Mouse (Mus musculus): ENCODE measurements around the gene Tns3. TPM values are rescaled to one million over a fixed set of nuclear protein-coding genes. Genes with fewer than 3 reads are reported as not detected.
"Not testable (repeated sequence)": the region's sequence is repeated elsewhere in the genome, so short reads cannot be mapped to it uniquely, and the experiment has no call there.

Tns3 gene
- polyA plus RNA-seq, 1 experiment from 2014 or later, result 6.8 TPM

GRCm38 (mm10) chr11:8628846-8629253 is 35.5 kb downstream of the Tns3 start:
- 75% methylated on average over 10 of the region's 10 CpGs for WGBS
- Histone ChIP-seq H3K27ac (no peak overlapping the region), H3K9ac (no peak overlapping the region), H3K4me3 (replicated peaks; ENCODE audit: low read length) (no peak overlapping the region), H3K4me1 (replicated peaks; ENCODE audit: control insufficient read depth, insufficient read depth, low read length) (peaks cover 11% of the 10 kb centered on the region; the same call in 1 of the 2 replicates), H3K27me3 (ENCODE audit: control insufficient read depth, insufficient read depth, low read length) (no peaks in the 10 kb centered on the region), H3K4me2 (replicated peaks) (no peak overlapping the region), H3K36me3 (replicated peaks; ENCODE audit: control insufficient read depth, insufficient read depth) (no peaks in the 10 kb centered on the region), H3K9me3 (ENCODE audit: control insufficient read depth, low read length) (no peaks in the 10 kb centered on the region)
- ATAC-seq (ENCODE audit: low FRiP score) (no peak), DNase-seq (ENCODE audit: low spot score) (no peak)

GRCm38 (mm10) chr11:8627156-8627555 is 37.2 kb downstream of the Tns3 start:
- H3K27ac ChIP-seq, result no peak overlapping the region
- no peak for DNase-seq (ENCODE audit: low spot score)
- no peak overlapping the region for H3K4me2 ChIP-seq (replicated peaks)
- peaks cover 25% of the 10 kb centered on the region for H3K4me1 ChIP-seq (replicated peaks; ENCODE audit: control insufficient read depth, insufficient read depth, low read length)
- H3K36me3 ChIP-seq (replicated peaks; ENCODE audit: control insufficient read depth, insufficient read depth), result no peaks in the 10 kb centered on the region
- H3K9ac ChIP-seq, result no peak overlapping the region
- ATAC-seq (ENCODE audit: low FRiP score), result no peak
- H3K9me3 ChIP-seq (ENCODE audit: control insufficient read depth, low read length), result no peaks in the 10 kb centered on the region
- 94% methylated on average over 6 of the region's 6 CpGs for WGBS
- no peak overlapping the region for H3K4me3 ChIP-seq (replicated peaks; ENCODE audit: low read length)
- peaks cover 3% of the 10 kb centered on the region; the same call in 1 of the 2 replicates for H3K27me3 ChIP-seq (ENCODE audit: control insufficient read depth, insufficient read depth, low read length)

GRCm38 (mm10) chr11:8626715-8627114 is 37.6 kb downstream of the Tns3 start:
- Histone ChIP-seq H3K27ac (no peak overlapping the region), H3K4me2 (replicated peaks) (no peak overlapping the region), H3K4me3 (replicated peaks; ENCODE audit: low read length) (no peak overlapping the region), H3K27me3 (ENCODE audit: control insufficient read depth, insufficient read depth, low read length) (peaks cover 3% of the 10 kb centered on the region; the same call in 1 of the 2 replicates), H3K36me3 (replicated peaks; ENCODE audit: control insufficient read depth, insufficient read depth) (no peaks in the 10 kb centered on the region), H3K9ac (no peak overlapping the region), H3K4me1 (replicated peaks; ENCODE audit: control insufficient read depth, insufficient read depth, low read length) (peaks cover 25% of the 10 kb centered on the region), H3K9me3 (ENCODE audit: control insufficient read depth, low read length) (no peaks in the 10 kb centered on the region)
- DNase-seq (ENCODE audit: low spot score), result no peak
- 88% methylated on average over 6 of the region's 6 CpGs for WGBS
- ATAC-seq (ENCODE audit: low FRiP score), result no peak

- H3K4me3 ChIP-seq (replicated peaks; ENCODE audit: low read length), result no peak overlapping the region
- ATAC-seq (ENCODE audit: low FRiP score) (no peak), DNase-seq (ENCODE audit: low spot score) (no peak)
- H3K4me2 ChIP-seq (replicated peaks), result no peak overlapping the region
- H3K9me3 ChIP-seq (ENCODE audit: control insufficient read depth, low read length), result no peaks in the 10 kb centered on the region
- H3K36me3 ChIP-seq (replicated peaks; ENCODE audit: control insufficient read depth, insufficient read depth), result no peaks in the 10 kb centered on the region
- H3K27ac ChIP-seq, result no peak overlapping the region
- peaks cover 25% of the 10 kb centered on the region for H3K4me1 ChIP-seq (replicated peaks; ENCODE audit: control insufficient read depth, insufficient read depth, low read length)
- H3K27me3 ChIP-seq (ENCODE audit: control insufficient read depth, insufficient read depth, low read length), result peaks cover 3% of the 10 kb centered on the region; the same call in 1 of the 2 replicates
- H3K9ac ChIP-seq, result no peak overlapping the region
- 77% methylated on average over 10 of the region's 10 CpGs for WGBS
Measured at GRCm38 (mm10) chr11:8625915-8626604, 38.3 kb downstream of the Tns3 start.

GRCm38 (mm10) chr11:8625451-8625850 is 38.9 kb downstream of the Tns3 start:
- H3K4me2 ChIP-seq (replicated peaks), result peak overlapping the region; percentile 92; the same call in 1 of the 2 replicates

GRCm38 (mm10) chr11:8624179-8624886 is 40.0 kb downstream of the Tns3 start:
- Histone ChIP-seq H3K9me3 (ENCODE audit: control insufficient read depth, low read length) (no peaks in the 10 kb centered on the region), H3K4me3 (replicated peaks; ENCODE audit: low read length) (peak overlapping the region; percentile 59), H3K9ac (peak overlapping the region; percentile 76), H3K27me3 (ENCODE audit: control insufficient read depth, insufficient read depth, low read length) (peaks cover 3% of the 10 kb centered on the region; the same call in 1 of the 2 replicates), H3K4me2 (replicated peaks) (peak overlapping the region; percentile 92), H3K4me1 (replicated peaks; ENCODE audit: control insufficient read depth, insufficient read depth, low read length) (peaks cover 25% of the 10 kb centered on the region), H3K27ac (no peak overlapping the region), H3K36me3 (replicated peaks; ENCODE audit: control insufficient read depth, insufficient read depth) (no peaks in the 10 kb centered on the region)
- under 1% methylated on average over 74 of the region's 74 CpGs for WGBS
- DNase-seq (ENCODE audit: low spot score), result peak; percentile 72
- ATAC-seq (ENCODE audit: low FRiP score), result peak; percentile 75

More at GRCm38 (mm10) chr11:8625451-8625850, 38.9 kb downstream of the Tns3 start:
- no peak overlapping the region for H3K9ac ChIP-seq
- H3K27ac ChIP-seq, result no peak overlapping the region
- ATAC-seq (ENCODE audit: low FRiP score) (no peak), DNase-seq (ENCODE audit: low spot score) (no peak)
- H3K4me3 ChIP-seq (replicated peaks; ENCODE audit: low read length), result no peak overlapping the region
- H3K4me1 ChIP-seq (replicated peaks; ENCODE audit: control insufficient read depth, insufficient read depth, low read length), result peaks cover 25% of the 10 kb centered on the region
- 62% methylated on average over 6 of the region's 6 CpGs for WGBS
- no peaks in the 10 kb centered on the region for H3K9me3 ChIP-seq (ENCODE audit: control insufficient read depth, low read length)
- peaks cover 3% of the 10 kb centered on the region; the same call in 1 of the 2 replicates for H3K27me3 ChIP-seq (ENCODE audit: control insufficient read depth, insufficient read depth, low read length)
- no peaks in the 10 kb centered on the region for H3K36me3 ChIP-seq (replicated peaks; ENCODE audit: control insufficient read depth, insufficient read depth)

- Histone ChIP-seq H3K36me3 (replicated peaks; ENCODE audit: control insufficient read depth, insufficient read depth) (no peaks in the 10 kb centered on the region), H3K27me3 (ENCODE audit: control insufficient read depth, insufficient read depth, low read length) (peaks cover 3% of the 10 kb centered on the region; the same call in 1 of the 2 replicates), H3K4me3 (replicated peaks; ENCODE audit: low read length) (peak overlapping the region; percentile 59), H3K27ac (no peak overlapping the region), H3K4me1 (replicated peaks; ENCODE audit: control insufficient read depth, insufficient read depth, low read length) (peaks cover 25% of the 10 kb centered on the region), H3K9me3 (ENCODE audit: control insufficient read depth, low read length) (no peaks in the 10 kb centered on the region), H3K9ac (peak overlapping the region; percentile 76), H3K4me2 (replicated peaks) (peak overlapping the region; percentile 92)
- ATAC-seq (ENCODE audit: low FRiP score) (no peak), DNase-seq (ENCODE audit: low spot score) (no peak)
- WGBS, result 6% methylated on average over 20 of the region's 20 CpGs
Measured at GRCm38 (mm10) chr11:8623852-8624178, 40.5 kb downstream of the Tns3 start.

GRCm38 (mm10) chr11:8622668-8623067 is 41.7 kb downstream of the Tns3 start:
- 43% methylated on average over 6 of the region's 6 CpGs for WGBS
- Histone ChIP-seq H3K4me2 (replicated peaks) (peak overlapping the region; percentile 92; the same call in 1 of the 2 replicates), H3K9me3 (ENCODE audit: control insufficient read depth, low read length) (no peaks in the 10 kb centered on the region), H3K27ac (no peak overlapping the region), H3K4me3 (replicated peaks; ENCODE audit: low read length) (no peak overlapping the region), H3K27me3 (ENCODE audit: control insufficient read depth, insufficient read depth, low read length) (peaks cover 3% of the 10 kb centered on the region; the same call in 1 of the 2 replicates), H3K36me3 (replicated peaks; ENCODE audit: control insufficient read depth, insufficient read depth) (no peaks in the 10 kb centered on the region), H3K4me1 (replicated peaks; ENCODE audit: control insufficient read depth, insufficient read depth, low read length) (peaks cover 25% of the 10 kb centered on the region), H3K9ac (no peak overlapping the region)
- no peak for DNase-seq (ENCODE audit: low spot score)
- 0 out of 2 replicates have a peak, but pooled peaks have one; percentile 19 for ATAC-seq (ENCODE audit: low FRiP score)

- not testable (repeated sequence) for H3K9me3 ChIP-seq (ENCODE audit: control insufficient read depth, low read length); H3K27ac ChIP-seq; DNase-seq (ENCODE audit: low spot score); H3K4me2 ChIP-seq (replicated peaks); H3K27me3 ChIP-seq (ENCODE audit: control insufficient read depth, insufficient read depth, low read length); H3K9ac ChIP-seq; H3K36me3 ChIP-seq (replicated peaks; ENCODE audit: control insufficient read depth, insufficient read depth); ATAC-seq (ENCODE audit: low FRiP score); H3K4me3 ChIP-seq (replicated peaks; ENCODE audit: low read length)
- H3K4me1 ChIP-seq (replicated peaks; ENCODE audit: control insufficient read depth, insufficient read depth, low read length), result peaks cover 15% of the 10 kb centered on the region; the same call in 1 of the 2 replicates
- 95% methylated on average over 6 of the region's 7 CpGs for WGBS
Measured at GRCm38 (mm10) chr11:8619111-8619510, 45.2 kb downstream of the Tns3 start.

Data from hindbrain, embryonic 14.5 days (tissue).